Mouse (Mus musculus) ovary, adult 18-20 months (tissue): Measurements from ENCODE around the gene Sdk1.
"Not testable (repeated sequence)": the region's sequence is repeated elsewhere in the genome, so short reads cannot be mapped to it uniquely, and the experiment has no call there.

ENCODE experiments used
- DNase-seq: peaks from one replicate; pipeline ENCODE4 v3.0.0; 2022; ENCODE audit warnings: low spot score, mixed read lengths

Sdk1 gene

DNA sequence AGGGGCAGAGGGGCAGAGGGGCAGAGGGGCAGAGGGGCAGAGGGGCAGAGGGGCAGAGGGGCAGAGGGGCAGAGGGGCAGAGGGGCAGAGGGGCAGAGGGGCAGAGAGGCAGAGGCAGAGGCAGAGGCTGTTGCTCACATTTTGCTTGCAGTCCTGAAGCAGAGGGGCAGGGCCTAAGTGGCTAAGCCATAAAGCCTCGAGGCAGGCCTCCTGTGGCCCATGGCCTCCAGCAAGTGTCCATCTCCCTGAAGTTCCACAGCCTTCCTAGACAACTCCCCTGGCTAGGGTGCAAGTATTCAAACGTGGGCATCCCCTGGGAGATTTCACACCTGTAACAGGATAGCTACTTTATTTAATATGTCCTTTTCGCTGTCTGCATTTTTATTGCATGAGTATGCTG lies 395.8 kb downstream of the Sdk1 start:
- not testable (repeated sequence) for DNase-seq

DNA sequence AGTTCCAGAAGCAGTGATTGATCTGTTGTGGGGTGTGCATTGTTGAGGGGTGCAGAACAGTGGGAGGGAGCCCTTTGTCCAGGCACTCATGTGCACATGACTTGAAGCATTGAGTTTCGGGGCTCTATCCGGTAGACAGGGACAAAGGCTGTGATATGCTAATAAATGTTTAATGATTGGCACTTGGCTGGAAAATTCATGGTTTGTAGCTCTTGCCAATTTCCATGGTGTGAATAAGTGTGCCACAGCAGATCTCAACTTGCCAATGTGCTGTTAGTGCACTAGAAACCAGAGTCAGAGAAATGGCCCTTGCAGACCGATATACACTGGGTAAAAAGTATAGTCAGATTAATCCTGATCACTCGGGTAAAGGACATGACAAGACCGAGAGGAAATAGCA lies 404.4 kb downstream of the Sdk1 start:
- no peak for DNase-seq

DNA sequence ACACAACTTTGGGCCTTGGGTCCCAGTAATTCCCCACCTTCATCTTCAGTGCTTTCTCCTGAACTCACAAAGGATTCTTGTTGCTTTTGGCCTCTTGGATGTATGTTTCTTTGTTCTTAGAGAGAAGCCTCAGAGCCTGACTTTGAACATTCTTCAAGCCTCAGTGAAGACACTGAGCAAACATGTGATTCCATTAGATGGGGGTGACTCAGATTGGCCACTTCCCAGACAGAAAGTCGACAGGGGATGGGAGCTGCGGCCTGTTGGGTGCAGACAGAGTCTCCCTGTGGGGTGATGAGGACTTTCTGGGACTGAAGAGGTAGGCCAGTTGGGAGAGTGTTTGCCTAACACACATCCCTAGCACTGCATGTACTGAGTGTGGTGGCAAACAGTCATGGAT lies 405.3 kb downstream of the Sdk1 start:
- DNase-seq = no peak

DNA sequence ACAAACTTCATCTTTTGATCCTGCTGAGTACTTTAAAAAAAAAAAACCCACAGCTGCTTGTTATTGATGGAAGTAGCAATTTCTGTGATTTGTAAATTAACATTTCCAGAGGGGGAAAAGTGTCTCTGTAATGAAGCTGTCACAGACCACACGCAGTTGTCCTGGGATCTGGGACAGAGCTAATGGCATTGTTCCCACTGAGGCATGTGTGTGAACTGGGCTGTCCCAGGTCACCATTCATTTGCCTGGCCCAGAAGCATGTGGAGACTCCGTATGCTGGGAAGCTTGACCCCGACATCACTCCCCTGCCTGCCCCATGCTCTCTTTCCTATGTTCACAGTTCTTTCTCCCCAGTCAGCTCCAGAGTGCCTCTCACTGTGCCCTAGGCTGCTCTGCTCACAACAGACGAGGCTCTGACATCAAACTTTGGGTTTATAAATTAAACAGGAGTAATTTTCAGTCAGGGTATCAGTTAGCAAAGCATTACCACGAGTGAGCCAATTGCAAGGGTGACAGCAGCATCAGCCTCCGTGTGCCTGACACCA lies 408.6 kb downstream of the Sdk1 start:
- DNase-seq = no peak

DNA sequence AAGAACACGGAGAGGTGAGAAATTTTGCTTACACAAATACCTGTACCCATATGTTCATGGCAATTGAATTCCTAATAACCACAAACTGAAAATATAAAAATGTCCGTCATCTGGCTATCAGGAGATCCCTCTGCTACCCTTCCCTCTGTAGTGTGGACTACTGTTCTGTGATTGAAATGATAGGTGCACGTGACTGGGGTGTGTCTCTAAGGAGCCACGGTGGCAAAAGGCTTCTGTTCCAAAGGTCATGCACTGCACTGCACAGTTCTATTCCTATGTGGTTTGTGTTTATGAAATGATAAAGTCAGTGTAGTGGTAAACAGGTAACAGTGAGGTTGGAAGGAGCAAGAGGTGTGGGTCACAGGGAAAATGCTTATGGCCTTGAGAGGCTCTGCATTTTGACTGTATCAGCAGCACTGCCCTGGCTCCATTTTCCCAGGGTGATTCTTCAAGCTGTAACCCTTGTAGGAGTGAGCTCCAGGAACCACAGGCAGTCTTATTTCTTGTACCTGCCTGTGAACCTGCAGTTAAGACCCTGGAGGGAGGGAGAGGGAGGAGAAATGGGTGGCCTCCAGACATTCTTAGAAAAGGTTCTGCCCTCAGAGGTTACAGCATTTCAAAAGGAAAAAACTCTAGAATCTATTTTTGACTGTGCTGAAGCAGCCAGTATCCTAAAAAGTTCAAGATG lies 410.5 kb downstream of the Sdk1 start:
- DNase-seq = no peak

DNA sequence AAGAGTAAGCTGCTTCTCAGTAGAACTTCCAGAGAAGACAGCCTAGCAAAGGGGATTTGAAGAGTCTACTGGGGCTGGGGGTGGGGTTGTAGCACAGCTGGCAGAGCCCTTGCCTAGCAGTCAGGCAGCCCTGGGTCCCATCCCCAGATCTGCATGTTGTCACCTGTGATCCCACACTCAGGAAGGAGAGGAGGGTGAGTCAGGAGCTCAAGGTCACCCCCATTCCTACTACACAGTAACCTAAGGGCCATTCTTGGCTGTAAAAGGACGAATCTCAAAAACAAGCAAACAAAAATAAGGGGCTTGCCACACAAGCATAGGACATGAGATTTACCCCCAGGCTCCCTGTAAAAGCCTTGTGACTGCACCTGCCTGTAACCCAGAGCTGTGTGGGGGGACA lies 435.1 kb downstream of the Sdk1 start:
- no peak for DNase-seq

DNA sequence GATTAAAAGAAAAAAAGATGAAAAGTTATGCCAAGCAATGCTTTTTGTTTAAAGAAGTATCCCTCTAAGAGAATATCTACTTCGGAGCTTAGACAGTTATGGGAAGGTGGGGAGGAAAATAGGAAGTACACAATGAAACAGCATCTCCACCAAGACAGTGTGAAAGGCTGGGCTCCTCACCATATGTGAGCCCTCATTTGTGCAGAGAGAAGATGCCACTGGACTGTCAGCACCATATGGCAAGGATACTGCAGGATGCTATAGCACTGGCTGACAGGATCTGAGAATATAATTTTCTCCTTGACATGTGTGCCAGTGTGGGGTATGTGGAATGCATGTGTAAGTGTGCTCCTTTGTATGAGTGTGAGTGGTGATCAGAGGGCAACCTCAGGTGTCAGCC lies 435.7 kb downstream of the Sdk1 start:
- DNase-seq = no peak

DNA sequence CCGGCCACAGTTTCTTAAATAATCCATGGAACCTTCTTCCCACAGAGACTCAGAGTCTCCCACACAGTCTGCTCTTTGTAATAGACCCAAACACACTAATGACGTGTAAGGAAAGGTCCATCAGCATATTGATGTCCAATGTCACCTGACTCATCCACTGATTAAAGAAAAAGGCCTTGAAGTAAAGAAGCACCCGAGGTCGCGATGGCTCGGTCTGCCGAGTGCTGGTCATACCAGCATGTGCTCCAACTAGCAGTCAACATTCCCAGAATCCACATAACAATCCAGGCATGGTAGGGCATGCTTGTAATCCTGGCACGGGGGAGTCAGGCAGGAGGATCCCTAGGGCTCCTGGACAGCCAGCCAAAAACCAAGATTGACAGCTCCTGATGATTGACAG lies 436.6 kb downstream of the Sdk1 start:
- no peak for DNase-seq

DNA sequence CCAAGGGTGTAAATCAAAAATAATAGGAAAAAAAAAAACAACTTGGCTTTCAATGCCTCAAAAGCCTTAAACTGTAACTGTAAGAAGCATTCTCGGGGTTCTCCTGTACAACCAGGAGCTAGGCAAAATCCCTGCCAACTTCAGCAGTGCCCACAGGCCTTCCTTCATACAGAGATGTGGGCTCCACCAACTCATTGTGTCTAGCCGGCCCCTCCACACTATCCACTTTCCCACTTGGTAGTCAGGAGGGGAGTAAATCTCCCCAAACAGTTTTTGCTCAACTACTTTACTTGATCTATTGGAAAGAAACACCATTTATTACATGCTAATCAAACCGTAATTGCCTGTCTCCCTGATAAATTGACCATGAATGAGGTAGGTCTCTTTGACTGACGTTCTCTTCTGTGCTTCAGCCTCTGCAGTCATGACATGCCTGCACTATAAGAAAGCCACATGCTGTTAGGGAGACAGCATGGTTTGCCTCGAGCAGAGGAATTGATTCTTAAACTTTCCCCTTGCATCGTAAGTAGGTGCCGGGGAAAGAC lies 445.7 kb downstream of the Sdk1 start:
- no peak for DNase-seq

DNA sequence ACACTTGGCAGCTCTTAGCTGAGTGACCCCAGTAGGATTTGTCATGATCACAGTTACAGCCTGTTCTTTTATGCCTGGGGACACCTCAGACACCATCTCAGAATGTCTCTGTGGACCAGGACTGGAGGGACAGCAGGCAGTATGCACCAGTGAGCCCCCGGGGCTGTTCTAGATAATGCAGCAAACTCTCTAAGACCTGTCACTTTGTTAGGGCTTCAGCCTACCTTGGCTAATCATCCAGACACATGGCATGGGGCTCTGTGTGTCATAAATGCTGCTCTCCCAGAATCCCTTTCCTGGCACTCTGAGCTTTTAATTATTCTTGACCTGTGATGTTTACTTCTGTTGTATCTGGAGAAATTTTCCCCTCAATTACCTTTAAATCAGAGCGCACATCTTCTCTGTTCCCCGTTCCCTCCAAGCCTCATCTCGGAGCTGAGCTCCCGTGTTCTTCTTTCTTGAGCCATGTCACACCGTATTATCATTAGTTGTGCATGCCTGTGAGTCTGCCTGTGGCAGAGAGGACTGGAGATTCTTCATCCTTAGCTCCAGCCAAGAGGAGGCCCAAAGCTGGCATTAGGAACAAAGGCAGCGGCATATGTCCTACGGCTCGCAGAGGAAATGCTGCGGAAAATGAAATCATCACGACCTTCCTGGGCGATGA lies 448.3 kb downstream of the Sdk1 start:
- DNase-seq = no peak

DNA sequence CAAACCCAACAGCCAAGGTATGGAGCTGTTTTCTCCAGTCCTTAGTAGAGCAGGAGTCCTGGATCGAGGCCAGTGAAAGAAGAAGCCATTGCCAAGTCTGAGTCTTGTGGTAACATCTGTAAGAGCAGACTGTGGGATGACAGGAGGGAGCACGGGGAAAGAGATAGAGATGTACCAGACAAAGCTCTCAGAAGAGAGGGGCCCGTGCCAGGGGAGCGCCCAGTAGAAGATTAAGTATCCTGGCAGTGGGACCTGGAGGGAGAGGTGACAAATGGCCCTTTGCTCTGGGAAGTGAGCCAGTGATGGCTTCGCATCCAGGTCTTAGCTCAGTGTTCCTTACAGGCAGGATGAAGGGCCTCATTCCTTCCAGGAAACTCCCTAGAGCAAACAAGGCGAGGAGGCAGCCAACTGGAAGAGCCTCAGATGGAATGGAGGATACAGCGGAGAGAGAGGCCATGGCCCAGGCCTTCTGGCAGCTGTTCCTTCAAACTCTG lies 450.2 kb downstream of the Sdk1 start:
- DNase-seq = peak; percentile 43

DNA sequence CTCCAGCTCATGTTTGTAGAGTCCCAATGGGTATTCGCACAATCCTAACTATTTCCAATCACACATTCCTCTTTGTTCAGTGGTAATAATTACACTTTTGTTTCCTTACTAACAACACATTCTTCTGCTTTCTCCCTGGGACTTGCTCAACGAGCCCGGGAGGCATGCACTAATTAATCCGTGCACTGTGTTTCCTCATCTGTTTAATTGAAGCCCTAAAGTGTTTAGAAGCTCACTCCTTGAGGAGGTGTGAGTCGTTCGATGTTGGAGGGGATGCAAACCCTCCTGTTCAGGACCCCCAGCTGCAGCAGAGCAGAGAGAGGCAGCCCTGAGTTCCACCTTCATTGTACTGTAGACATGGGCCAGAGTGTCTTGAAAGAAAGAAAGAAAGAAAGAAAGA lies 452.4 kb downstream of the Sdk1 start:
- no peak for DNase-seq

DNA sequence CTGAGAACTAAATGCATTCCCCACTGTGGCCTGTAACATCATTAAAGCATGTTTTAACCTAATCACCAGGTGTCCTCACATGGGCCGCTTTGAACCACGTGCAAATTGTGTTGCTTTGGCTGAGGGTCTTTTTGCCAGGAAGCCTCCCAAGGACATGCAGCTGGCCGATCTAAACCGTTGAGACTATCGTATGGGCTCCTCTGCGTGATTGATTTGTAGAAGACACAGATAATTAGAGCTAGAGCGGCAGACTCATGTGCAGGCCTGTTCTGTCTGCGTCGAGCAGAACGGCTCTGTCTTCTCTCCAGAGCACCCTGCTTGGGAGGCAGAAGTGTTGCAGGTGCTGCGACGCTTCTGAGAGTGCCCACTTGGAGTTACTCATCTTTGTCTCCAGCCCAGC lies 453.6 kb downstream of the Sdk1 start:
- DNase-seq = no peak

DNA sequence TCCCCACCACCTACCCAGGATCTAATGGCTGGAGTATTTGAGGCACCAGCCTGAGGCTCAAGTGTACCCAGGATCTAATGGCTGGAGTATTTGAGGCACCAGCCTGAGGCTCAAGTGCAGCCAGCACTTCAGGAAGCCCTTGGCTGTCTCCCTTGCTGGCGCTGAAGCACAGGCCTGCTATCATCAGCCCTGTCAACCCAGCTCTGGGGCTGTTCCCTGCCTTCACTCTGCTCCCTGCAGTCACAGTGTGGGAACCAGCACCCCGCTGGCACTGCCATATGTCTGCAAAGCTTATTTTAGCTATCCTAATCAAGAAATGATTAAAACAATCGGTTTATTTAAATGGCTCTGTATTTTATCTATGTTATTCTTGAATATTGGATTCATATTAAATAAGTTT lies 457.1 kb downstream of the Sdk1 start:
- DNase-seq = no peak

DNA sequence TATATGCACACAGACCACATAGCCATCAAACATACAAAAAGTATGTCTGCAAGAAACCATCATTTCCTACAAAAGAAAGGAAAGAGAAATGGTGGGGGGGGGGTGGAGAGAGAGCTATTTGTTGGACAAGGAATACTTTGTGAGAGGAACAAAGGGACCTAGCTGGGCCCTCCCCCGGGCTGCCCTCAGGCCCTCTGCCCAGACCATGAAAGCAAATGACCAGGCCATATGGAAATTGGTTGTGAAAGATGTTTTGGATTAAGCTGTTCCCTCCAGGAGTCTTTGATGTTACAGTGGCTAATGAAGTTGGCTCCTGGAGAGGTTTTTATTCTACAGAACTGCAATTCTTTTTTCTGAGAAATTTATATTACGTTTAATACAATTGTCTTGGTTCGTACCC lies 479.5 kb downstream of the Sdk1 start:
- DNase-seq = no peak

DNA sequence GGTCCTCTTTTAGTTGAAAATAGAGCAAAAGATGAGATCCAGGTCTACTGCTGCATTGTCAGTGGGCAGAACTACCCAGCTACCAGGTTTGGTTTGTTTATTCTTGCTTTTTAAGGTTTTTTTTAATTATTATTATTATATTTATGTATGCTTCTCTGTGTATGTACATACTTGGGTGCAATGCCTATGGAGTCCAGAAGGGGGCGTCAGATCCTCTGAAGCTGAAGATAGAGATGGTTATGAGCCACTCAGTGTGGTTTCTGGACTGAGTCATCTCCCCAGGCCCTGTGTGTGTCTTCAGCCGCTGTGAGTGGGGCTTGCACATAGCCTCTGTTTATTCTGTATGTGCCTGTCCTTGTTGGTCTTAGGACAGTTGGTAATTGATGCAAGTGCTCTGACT lies 486.7 kb downstream of the Sdk1 start:
- no peak for DNase-seq

DNA sequence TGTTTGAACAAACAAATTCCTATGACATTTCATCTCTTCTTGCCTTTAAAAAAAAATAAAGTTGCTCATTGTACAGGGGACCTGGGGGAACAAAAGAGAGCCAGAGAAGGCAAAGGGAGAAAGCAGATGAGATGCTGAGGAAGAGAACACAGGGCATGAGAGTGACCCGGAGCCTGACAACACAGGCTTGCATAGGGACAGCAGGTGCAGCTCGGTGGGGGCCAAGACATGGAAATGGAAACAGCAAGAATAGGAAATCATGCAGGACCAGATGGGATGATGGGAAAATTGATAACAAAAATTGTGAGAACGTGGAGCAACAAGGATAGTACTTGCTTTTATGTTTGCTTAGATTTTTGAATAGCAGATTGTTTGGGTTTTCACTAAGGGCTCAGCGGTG lies 488.7 kb downstream of the Sdk1 start:
- DNase-seq = no peak

DNA sequence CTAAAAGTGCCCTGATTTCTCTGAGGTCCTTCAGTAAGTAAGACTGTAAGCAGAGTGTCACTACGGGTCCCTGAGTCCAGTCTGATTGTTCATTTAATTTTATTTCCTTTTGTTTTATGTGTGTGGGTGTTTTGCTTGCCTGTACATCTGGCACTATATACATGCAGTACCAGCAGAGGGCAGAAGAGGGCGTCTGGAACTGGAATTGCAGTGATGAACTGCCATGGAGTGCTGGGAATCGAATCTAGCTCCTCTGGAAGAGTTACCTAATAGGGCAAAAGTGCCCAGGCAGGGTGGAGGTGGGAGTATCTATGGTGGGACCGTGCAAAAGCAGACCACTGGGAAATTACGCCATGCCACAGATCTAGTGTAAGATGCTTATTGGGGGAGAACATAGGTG lies 497.4 kb downstream of the Sdk1 start:
- no peak for DNase-seq

DNA sequence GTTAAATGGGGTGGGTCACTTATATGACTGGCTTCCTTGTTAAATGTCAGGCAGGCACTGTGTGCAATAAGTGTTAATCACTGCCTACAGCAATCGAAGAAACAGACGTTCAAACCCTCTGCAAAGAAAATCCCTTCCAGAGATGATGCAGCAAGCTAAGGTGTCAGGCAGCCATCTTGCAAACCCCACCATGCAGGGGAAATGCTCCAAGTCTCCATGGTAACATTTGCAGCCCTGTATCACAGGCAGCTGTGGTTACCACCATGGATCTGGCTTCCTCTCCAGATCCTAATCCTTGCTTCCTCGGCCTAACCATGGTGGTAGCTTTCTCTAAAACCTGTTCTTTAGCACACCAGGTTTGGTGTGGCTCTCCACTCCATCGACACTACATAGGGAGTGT lies 507.5 kb downstream of the Sdk1 start:
- DNase-seq = no peak

DNA sequence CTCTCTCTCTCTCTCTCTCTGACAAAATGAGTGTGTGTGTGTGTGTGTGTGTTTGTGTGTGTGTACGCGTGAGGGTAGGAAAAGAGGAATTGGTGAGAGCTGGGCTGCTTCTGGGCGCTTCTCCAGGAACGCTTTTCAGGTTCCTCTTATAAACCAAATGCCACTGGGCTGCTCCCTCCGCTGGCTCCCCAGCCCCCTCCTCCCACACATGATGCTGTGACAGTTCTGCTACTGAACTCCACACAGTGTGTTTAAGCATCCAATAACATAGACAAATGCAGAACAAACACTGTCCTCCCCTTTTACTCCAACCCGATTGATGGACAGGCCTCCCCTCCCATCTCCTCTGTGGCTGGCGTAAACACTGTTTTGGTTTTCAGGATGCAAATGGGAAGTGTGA lies 513.0 kb downstream of the Sdk1 start:
- DNase-seq = no peak

DNA sequence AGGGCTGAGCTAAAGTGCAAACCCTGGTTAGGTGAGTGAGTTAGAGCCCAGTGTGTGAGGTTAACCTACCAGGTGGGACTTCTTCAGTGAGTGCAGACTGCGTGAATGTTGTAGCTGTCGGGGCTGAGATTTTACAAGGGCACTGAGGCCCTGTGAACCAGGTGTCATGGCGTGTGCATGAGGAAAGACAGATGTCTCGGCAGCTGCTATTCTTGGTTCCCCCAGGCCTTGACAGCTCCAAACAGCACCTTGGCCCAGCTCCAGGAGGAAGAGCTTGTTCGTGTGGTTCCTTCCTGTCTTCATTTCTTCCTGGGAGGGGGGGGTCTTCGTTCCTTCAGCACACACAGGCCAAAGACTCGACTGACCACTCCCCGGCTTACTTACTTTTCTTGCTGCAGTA lies 517.6 kb downstream of the Sdk1 start:
- DNase-seq = no peak

DNA sequence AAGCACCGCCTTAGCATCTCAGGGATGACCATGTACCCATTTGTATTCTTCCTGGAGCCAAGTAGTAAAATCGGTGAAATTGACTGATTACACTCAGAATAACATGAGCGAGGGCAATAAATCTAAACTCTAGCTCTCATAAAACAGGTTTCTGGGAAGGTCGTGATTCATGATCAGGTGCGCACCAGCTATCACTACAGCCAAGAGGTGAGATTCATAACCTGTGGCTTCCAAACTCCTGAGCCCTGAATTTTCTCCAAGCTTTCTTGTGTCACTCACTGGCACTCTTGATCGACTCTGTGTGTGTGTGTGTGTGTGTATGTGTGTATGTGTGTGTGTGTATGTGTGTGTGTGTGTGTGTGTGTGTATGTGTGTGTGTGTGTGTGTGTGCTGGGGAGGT lies 522.8 kb downstream of the Sdk1 start:
- DNase-seq = no peak

DNA sequence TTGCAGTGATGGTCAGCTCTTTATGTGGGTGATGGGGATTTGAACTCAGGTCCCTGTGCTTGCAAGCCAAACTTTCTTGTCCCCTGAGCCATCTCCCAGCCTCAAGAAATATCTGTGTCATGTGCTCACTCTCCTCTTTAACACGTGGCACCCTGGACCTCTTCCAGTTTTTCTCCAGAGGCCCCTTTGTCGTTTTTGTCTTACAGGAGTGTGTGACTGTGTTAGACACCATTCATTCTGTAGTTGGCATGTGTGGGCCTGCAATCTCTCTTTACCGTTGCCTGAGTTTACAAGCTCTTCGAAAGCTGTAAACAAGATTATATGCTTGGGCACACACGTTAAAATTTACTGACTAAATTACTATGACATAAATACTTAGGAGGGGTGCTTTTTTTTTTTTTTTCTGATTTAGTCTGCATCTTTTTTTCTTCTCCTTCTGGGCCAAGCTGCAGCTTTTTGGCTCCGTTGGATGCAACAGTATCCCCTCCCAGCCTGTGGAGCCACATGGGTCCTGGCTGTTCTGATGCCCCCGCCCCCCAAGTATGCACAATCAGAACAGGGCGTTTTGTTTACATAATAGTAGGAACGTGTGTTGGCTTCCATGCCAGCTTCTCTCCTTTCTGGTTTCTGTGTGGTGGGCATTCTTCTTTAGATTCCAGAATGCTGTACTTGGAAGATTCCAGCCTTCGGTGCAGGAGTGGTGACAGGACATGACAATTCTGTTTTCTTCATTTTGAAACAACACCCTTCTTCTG lies 527.6 kb downstream of the Sdk1 start:
- DNase-seq = no peak
